Mouse (Mus musculus) lung, postnatal 0 days (tissue): Measurements from ENCODE around the gene Map3k4.

ENCODE experiments used
- CTCF ChIP-seq: IDR thresholded peaks from 2 replicates; pipeline ENCODE4 v1.5.1; 2016; ENCODE audit warnings: antibody characterized with exemption, mild to moderate bottlenecking
- EP300 ChIP-seq: IDR thresholded peaks from 2 replicates; pipeline ENCODE4 v1.6.1; 2016; ENCODE audit warnings: antibody characterized with exemption, mild to moderate bottlenecking, control low read depth

- TF ChIP-seq CTCF (no peak), EP300 (no peak)
Observed at GRCm38 (mm10) chr17:12195137-12195536, 123.5 kb downstream of the Map3k4 start.
